Mouse (Mus musculus): ENCODE data around the gene Clybl. TPM values are rescaled to one million over a fixed set of nuclear protein-coding genes. Genes with fewer than 3 reads are reported as not detected.

Clybl gene
- polyA plus RNA-seq, 1 experiment from 2014 or later, result 29.1 TPM

GRCm38 (mm10) chr14:122279462-122280308, 98.2 kb downstream of the Clybl start:
- H3K9ac ChIP-seq (replicated peaks; ENCODE audit: low read length), result no peak overlapping the region
- ATAC-seq (replicated peaks; ENCODE audit: insufficient number of reproducible peaks, low FRiP score, low TSS enrichment, low read depth), result no peak
- H3K4me2 ChIP-seq (ENCODE audit: low read depth, low read length), result no peak overlapping the region
- H3K27ac ChIP-seq (replicated peaks; ENCODE audit: low read depth, low read length), result no peak overlapping the region
- H3K4me1 ChIP-seq (ENCODE audit: control insufficient read depth, insufficient read depth, low read length), result no peaks in the 10 kb centered on the region; the same call in none of the 2 replicates
- H3K9me3 ChIP-seq (replicated peaks; ENCODE audit: control insufficient read depth, low read length), result no peaks in the 10 kb centered on the region
- H3K4me3 ChIP-seq (ENCODE audit: low read depth, low read length), result no peak overlapping the region
- DNase-seq (ENCODE audit: low spot score), result no peak
- H3K36me3 ChIP-seq (replicated peaks; ENCODE audit: control insufficient read depth, insufficient read depth, low read depth, low read length), result no peaks in the 10 kb centered on the region
- 42% methylated on average over 16 of the region's 16 CpGs for WGBS
- H3K27me3 ChIP-seq (ENCODE audit: control insufficient read depth, insufficient read depth, low read length), result peaks cover 12% of the 10 kb centered on the region; the same call in 1 of the 2 replicates

GRCm38 (mm10) chr14:122280309-122281071, 99.0 kb downstream of the Clybl start:
- ATAC-seq (replicated peaks; ENCODE audit: insufficient number of reproducible peaks, low FRiP score, low TSS enrichment, low read depth), result peak; percentile 77; the same call in 1 of the 2 replicates
- Histone ChIP-seq H3K27me3 (ENCODE audit: control insufficient read depth, insufficient read depth, low read length) (peaks cover 12% of the 10 kb centered on the region; the same call in 1 of the 2 replicates), H3K4me2 (ENCODE audit: low read depth, low read length) (no peak overlapping the region), H3K4me3 (ENCODE audit: low read depth, low read length) (no peak overlapping the region), H3K4me1 (ENCODE audit: control insufficient read depth, insufficient read depth, low read length) (no peaks in the 10 kb centered on the region; the same call in none of the 2 replicates), H3K27ac (replicated peaks; ENCODE audit: low read depth, low read length) (no peak overlapping the region), H3K9me3 (replicated peaks; ENCODE audit: control insufficient read depth, low read length) (no peaks in the 10 kb centered on the region), H3K9ac (replicated peaks; ENCODE audit: low read length) (peak overlapping the region; percentile 26), H3K36me3 (replicated peaks; ENCODE audit: control insufficient read depth, insufficient read depth, low read depth, low read length) (no peaks in the 10 kb centered on the region)
- DNase-seq (ENCODE audit: low spot score), result peak; percentile 52
- WGBS, result 16% methylated on average over 21 of the region's 21 CpGs

- no peak overlapping the region for H3K4me2 ChIP-seq (ENCODE audit: low read depth, low read length)
- H3K9ac ChIP-seq (replicated peaks; ENCODE audit: low read length), result peak overlapping the region; percentile 26
- no peaks in the 10 kb centered on the region; the same call in none of the 2 replicates for H3K4me1 ChIP-seq (ENCODE audit: control insufficient read depth, insufficient read depth, low read length)
- peaks cover 12% of the 10 kb centered on the region; the same call in 1 of the 2 replicates for H3K27me3 ChIP-seq (ENCODE audit: control insufficient read depth, insufficient read depth, low read length)
- no peaks in the 10 kb centered on the region for H3K36me3 ChIP-seq (replicated peaks; ENCODE audit: control insufficient read depth, insufficient read depth, low read depth, low read length)
- H3K4me3 ChIP-seq (ENCODE audit: low read depth, low read length), result no peak overlapping the region
- WGBS, result 24% methylated on average over 9 of the region's 9 CpGs
- no peak for ATAC-seq (replicated peaks; ENCODE audit: insufficient number of reproducible peaks, low FRiP score, low TSS enrichment, low read depth)
- H3K9me3 ChIP-seq (replicated peaks; ENCODE audit: control insufficient read depth, low read length), result no peaks in the 10 kb centered on the region
- no peak overlapping the region for H3K27ac ChIP-seq (replicated peaks; ENCODE audit: low read depth, low read length)
- DNase-seq (ENCODE audit: low spot score), result no peak
Observed at GRCm38 (mm10) chr14:122281072-122281634, 99.6 kb downstream of the Clybl start.

- Histone ChIP-seq H3K9me3 (replicated peaks; ENCODE audit: control insufficient read depth, low read length) (no peaks in the 10 kb centered on the region), H3K4me2 (ENCODE audit: low read depth, low read length) (no peak overlapping the region), H3K9ac (replicated peaks; ENCODE audit: low read length) (no peak overlapping the region), H3K4me3 (ENCODE audit: low read depth, low read length) (no peak overlapping the region), H3K27ac (replicated peaks; ENCODE audit: low read depth, low read length) (no peak overlapping the region), H3K27me3 (ENCODE audit: control insufficient read depth, insufficient read depth, low read length) (peaks cover 12% of the 10 kb centered on the region), H3K36me3 (replicated peaks; ENCODE audit: control insufficient read depth, insufficient read depth, low read depth, low read length) (no peaks in the 10 kb centered on the region), H3K4me1 (ENCODE audit: control insufficient read depth, insufficient read depth, low read length) (no peaks in the 10 kb centered on the region; the same call in none of the 2 replicates)
- DNase-seq (ENCODE audit: low spot score) (no peak), ATAC-seq (replicated peaks; ENCODE audit: insufficient number of reproducible peaks, low FRiP score, low TSS enrichment, low read depth) (no peak)
- WGBS, result 92% methylated on average over 5 of the region's 5 CpGs
Observed at GRCm38 (mm10) chr14:122283959-122284358, 102.5 kb downstream of the Clybl start.

- ATAC-seq (replicated peaks; ENCODE audit: insufficient number of reproducible peaks, low FRiP score, low TSS enrichment, low read depth), result no peak
- no peak overlapping the region for H3K9ac ChIP-seq (replicated peaks; ENCODE audit: low read length)
- 27% methylated on average over 4 of the region's 4 CpGs for WGBS
- DNase-seq (ENCODE audit: low spot score), result peak; percentile 41
- no peak overlapping the region for H3K4me2 ChIP-seq (ENCODE audit: low read depth, low read length)
- H3K9me3 ChIP-seq (replicated peaks; ENCODE audit: control insufficient read depth, low read length), result no peaks in the 10 kb centered on the region
- H3K4me3 ChIP-seq (ENCODE audit: low read depth, low read length), result no peak overlapping the region
- H3K27me3 ChIP-seq (ENCODE audit: control insufficient read depth, insufficient read depth, low read length), result no peaks in the 10 kb centered on the region
- H3K27ac ChIP-seq (replicated peaks; ENCODE audit: low read depth, low read length), result no peak overlapping the region
- H3K36me3 ChIP-seq (replicated peaks; ENCODE audit: control insufficient read depth, insufficient read depth, low read depth, low read length), result no peaks in the 10 kb centered on the region; the same call in 1 of the 2 replicates
- no peaks in the 10 kb centered on the region for H3K4me1 ChIP-seq (ENCODE audit: control insufficient read depth, insufficient read depth, low read length)
Observed at GRCm38 (mm10) chr14:122296399-122296798, 114.9 kb downstream of the Clybl start.

GRCm38 (mm10) chr14:122296864-122297263, 115.4 kb downstream of the Clybl start:
- H3K27me3 ChIP-seq (ENCODE audit: control insufficient read depth, insufficient read depth, low read length), result no peaks in the 10 kb centered on the region
- H3K27ac ChIP-seq (replicated peaks; ENCODE audit: low read depth, low read length), result no peak overlapping the region
- DNase-seq (ENCODE audit: low spot score) (no peak), ATAC-seq (replicated peaks; ENCODE audit: insufficient number of reproducible peaks, low FRiP score, low TSS enrichment, low read depth) (no peak)
- H3K9ac ChIP-seq (replicated peaks; ENCODE audit: low read length), result no peak overlapping the region
- no peak overlapping the region for H3K4me2 ChIP-seq (ENCODE audit: low read depth, low read length)
- no peaks in the 10 kb centered on the region for H3K36me3 ChIP-seq (replicated peaks; ENCODE audit: control insufficient read depth, insufficient read depth, low read depth, low read length)
- H3K9me3 ChIP-seq (replicated peaks; ENCODE audit: control insufficient read depth, low read length), result no peaks in the 10 kb centered on the region
- H3K4me1 ChIP-seq (ENCODE audit: control insufficient read depth, insufficient read depth, low read length), result no peaks in the 10 kb centered on the region
- WGBS, result 35% methylated on average over 2 of the region's 2 CpGs
- H3K4me3 ChIP-seq (ENCODE audit: low read depth, low read length), result no peak overlapping the region

GRCm38 (mm10) chr14:122297386-122298109, 116.0 kb downstream of the Clybl start:
- Histone ChIP-seq H3K4me1 (ENCODE audit: control insufficient read depth, insufficient read depth, low read length) (no peaks in the 10 kb centered on the region), H3K9me3 (replicated peaks; ENCODE audit: control insufficient read depth, low read length) (no peaks in the 10 kb centered on the region), H3K36me3 (replicated peaks; ENCODE audit: control insufficient read depth, insufficient read depth, low read depth, low read length) (no peaks in the 10 kb centered on the region), H3K9ac (replicated peaks; ENCODE audit: low read length) (no peak overlapping the region), H3K4me2 (ENCODE audit: low read depth, low read length) (no peak overlapping the region), H3K27ac (replicated peaks; ENCODE audit: low read depth, low read length) (no peak overlapping the region), H3K4me3 (ENCODE audit: low read depth, low read length) (no peak overlapping the region), H3K27me3 (ENCODE audit: control insufficient read depth, insufficient read depth, low read length) (no peaks in the 10 kb centered on the region)
- no peak for ATAC-seq (replicated peaks; ENCODE audit: insufficient number of reproducible peaks, low FRiP score, low TSS enrichment, low read depth)
- 26% methylated on average over 11 of the region's 11 CpGs for WGBS
- DNase-seq (ENCODE audit: low spot score), result peak; percentile 46

Measured in embryonic facial prominence, embryonic 11.5 days (tissue).